Mouse (Mus musculus): ENCODE results near the gene Icam1. TPM values are rescaled to one million over a fixed set of nuclear protein-coding genes. Genes with fewer than 3 reads are reported as not detected.

Gene Icam1
- total and polyA plus RNA-seq, 2 experiments from 2014 or later, result 9.0 to 19.1 TPM

DNA sequence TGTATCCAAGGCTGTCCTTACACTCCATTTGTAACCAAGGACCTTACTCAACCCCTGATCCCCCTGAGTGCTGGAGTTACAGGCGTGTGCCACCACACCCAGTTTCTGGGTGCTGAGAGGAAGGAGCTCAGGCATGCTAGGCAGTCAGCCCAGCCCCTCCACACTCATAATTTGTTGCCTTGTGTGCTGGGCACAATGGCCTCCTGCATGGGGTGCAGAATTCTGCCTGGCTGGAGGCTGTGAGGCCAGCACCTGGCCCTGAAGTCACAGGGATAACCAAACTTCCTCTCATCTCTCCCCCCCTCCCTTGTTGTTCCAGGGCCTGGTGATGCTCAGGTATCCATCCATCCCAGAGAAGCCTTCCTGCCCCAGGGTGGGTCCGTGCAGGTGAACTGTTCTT lies 2.8 kb downstream of the Icam1 start:
- Histone ChIP-seq H3K27me3 (ENCODE audit: control insufficient read depth, insufficient read depth, low read length) (peaks cover 28% of the 10 kb centered on the region), H3K27ac (ENCODE audit: low read depth) (no peak overlapping the region), H3K4me2 (ENCODE audit: low read depth, low read length) (no peak overlapping the region), H3K4me1 (ENCODE audit: control insufficient read depth, insufficient read depth) (no peaks in the 10 kb centered on the region; the same call in 1 of the 2 replicates), H3K36me3 (replicated peaks; ENCODE audit: control insufficient read depth, insufficient read depth, low read length) (no peaks in the 10 kb centered on the region), H3K4me3 (ENCODE audit: low read depth, low read length) (no peak overlapping the region), H3K9me3 (replicated peaks; ENCODE audit: control insufficient read depth, low read length) (no peaks in the 10 kb centered on the region), H3K9ac (replicated peaks; ENCODE audit: low read depth, low read length) (no peak overlapping the region)
- no peak for DNase-seq (ENCODE audit: low spot score)
- ATAC-seq (ENCODE audit: insufficient read depth, low read depth), result no peak
- whole genome bisulfite sequencing, result 63% methylated on average over 2 of the region's 2 CpGs
- TF ChIP-seq EP300 (IDR thresholded peaks at IDR 0.05; ENCODE audit: low read depth) (no peak), CTCF (IDR thresholded peaks at IDR 0.05; ENCODE audit: low read depth) (no peak)

DNA sequence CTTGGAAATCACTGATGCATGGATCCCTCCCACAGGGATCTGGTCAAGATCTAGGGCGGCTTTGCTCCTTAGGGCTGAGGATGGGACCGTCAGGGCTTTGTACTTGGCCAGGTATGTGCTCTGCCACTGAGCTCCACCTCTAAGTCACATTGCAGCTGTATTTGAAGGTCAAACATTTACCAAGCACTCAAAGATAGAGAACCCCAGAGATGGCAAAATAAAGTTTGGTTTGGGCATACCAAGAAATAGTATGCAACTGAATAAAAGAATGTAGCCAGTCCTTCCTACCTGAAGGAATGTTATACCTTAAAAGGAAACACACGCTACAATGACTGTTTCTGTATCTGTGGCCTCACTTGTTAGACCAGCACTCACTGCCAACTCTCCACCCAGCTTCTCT lies 5.6 kb downstream of the Icam1 start:
- Histone ChIP-seq H3K27me3 (ENCODE audit: control insufficient read depth, insufficient read depth, low read length) (peaks cover 13% of the 10 kb centered on the region), H3K4me1 (ENCODE audit: control insufficient read depth, insufficient read depth) (no peaks in the 10 kb centered on the region; the same call in 1 of the 2 replicates), H3K36me3 (replicated peaks; ENCODE audit: control insufficient read depth, insufficient read depth, low read length) (no peaks in the 10 kb centered on the region), H3K4me3 (ENCODE audit: low read depth, low read length) (no peak overlapping the region), H3K9me3 (replicated peaks; ENCODE audit: control insufficient read depth, low read length) (no peaks in the 10 kb centered on the region), H3K9ac (replicated peaks; ENCODE audit: low read depth, low read length) (no peak overlapping the region), H3K27ac (ENCODE audit: low read depth) (no peak overlapping the region), H3K4me2 (ENCODE audit: low read depth, low read length) (no peak overlapping the region)
- DNase-seq (ENCODE audit: low spot score), result no peak
- no peak for ATAC-seq (ENCODE audit: insufficient read depth, low read depth)
- WGBS, result 74% methylated on average over 3 of the region's 3 CpGs
- TF ChIP-seq EP300 (IDR thresholded peaks at IDR 0.05; ENCODE audit: low read depth) (no peak), CTCF (IDR thresholded peaks at IDR 0.05; ENCODE audit: low read depth) (no peak)

DNA sequence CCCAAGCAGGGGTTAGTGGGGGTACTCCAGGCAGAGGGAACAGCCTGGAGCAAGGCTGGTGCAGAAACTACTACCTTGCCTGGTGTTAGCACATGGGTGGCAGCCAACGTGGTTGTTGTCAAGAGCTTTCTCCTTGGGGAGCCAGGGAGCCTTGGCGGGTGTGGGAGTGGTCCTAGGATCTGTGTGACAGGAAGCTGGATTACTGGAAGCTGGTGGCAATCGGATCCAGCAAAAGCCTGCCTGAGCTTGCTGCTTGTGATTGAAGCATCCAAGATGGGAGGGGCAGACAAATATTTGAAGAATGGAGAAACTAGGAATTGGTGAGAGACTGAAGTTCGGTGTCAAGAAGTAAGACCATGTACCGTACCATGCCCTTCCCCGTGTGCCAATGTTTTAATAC lies 6.5 kb downstream of the Icam1 start:
- H3K4me2 ChIP-seq (ENCODE audit: low read depth, low read length), result no peak overlapping the region
- H3K36me3 ChIP-seq (replicated peaks; ENCODE audit: control insufficient read depth, insufficient read depth, low read length), result no peaks in the 10 kb centered on the region
- TF ChIP-seq CTCF (IDR thresholded peaks at IDR 0.05; ENCODE audit: low read depth), result no peak
- no peak for TF ChIP-seq EP300 (IDR thresholded peaks at IDR 0.05; ENCODE audit: low read depth)
- no peak overlapping the region for H3K9ac ChIP-seq (replicated peaks; ENCODE audit: low read depth, low read length)
- H3K27me3 ChIP-seq (ENCODE audit: control insufficient read depth, insufficient read depth, low read length), result peaks cover 6% of the 10 kb centered on the region; the same call in 1 of the 2 replicates
- H3K9me3 ChIP-seq (replicated peaks; ENCODE audit: control insufficient read depth, low read length), result no peaks in the 10 kb centered on the region
- whole genome bisulfite sequencing, result 57% methylated on average over 6 of the region's 6 CpGs
- no peak overlapping the region for H3K27ac ChIP-seq (ENCODE audit: low read depth)
- ATAC-seq (ENCODE audit: insufficient read depth, low read depth) (no peak), DNase-seq (ENCODE audit: low spot score) (no peak)
- no peaks in the 10 kb centered on the region; the same call in 1 of the 2 replicates for H3K4me1 ChIP-seq (ENCODE audit: control insufficient read depth, insufficient read depth)
- no peak overlapping the region for H3K4me3 ChIP-seq (ENCODE audit: low read depth, low read length)

DNA sequence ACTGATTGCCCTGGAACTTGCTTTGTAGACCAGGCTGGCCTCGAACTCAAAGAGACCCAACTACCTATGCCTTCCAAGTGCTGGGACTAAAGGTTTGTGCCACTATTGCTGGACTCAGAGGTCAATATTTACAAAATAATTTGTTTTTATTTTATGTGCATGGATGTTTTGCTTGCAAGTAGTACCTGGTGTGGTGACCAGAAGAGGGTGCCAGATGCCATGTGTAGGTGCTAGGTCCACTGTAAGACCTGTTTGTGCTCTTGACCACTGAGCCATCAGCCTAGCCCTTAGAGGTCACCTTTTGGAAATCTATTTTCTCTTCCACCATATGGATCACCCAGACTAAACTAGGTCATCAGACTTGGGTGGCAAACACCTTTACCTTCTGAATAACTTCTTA lies 6.9 kb downstream of the Icam1 start:
- no peak overlapping the region for H3K27ac ChIP-seq (ENCODE audit: low read depth)
- H3K4me2 ChIP-seq (ENCODE audit: low read depth, low read length), result no peak overlapping the region
- H3K27me3 ChIP-seq (ENCODE audit: control insufficient read depth, insufficient read depth, low read length), result peaks cover 5% of the 10 kb centered on the region; the same call in 1 of the 2 replicates
- no peak for TF ChIP-seq EP300 (IDR thresholded peaks at IDR 0.05; ENCODE audit: low read depth)
- peak; percentile 22; the same call in 1 of the 2 replicates for TF ChIP-seq CTCF (IDR thresholded peaks at IDR 0.05; ENCODE audit: low read depth)
- no peak overlapping the region for H3K4me3 ChIP-seq (ENCODE audit: low read depth, low read length)
- H3K9ac ChIP-seq (replicated peaks; ENCODE audit: low read depth, low read length), result no peak overlapping the region
- no peaks in the 10 kb centered on the region for H3K9me3 ChIP-seq (replicated peaks; ENCODE audit: control insufficient read depth, low read length)
- 0 out of 2 replicates have a peak, but pooled peaks cover under 1% of the 10 kb centered on the region for H3K36me3 ChIP-seq (replicated peaks; ENCODE audit: control insufficient read depth, insufficient read depth, low read length)
- DNase-seq (ENCODE audit: low spot score), result no peak
- 64% methylated on average over 1 of the region's 1 CpGs for WGBS
- H3K4me1 ChIP-seq (ENCODE audit: control insufficient read depth, insufficient read depth), result no peaks in the 10 kb centered on the region
- ATAC-seq (ENCODE audit: insufficient read depth, low read depth), result no peak

- H3K27ac ChIP-seq (ENCODE audit: low read depth), result no peak overlapping the region
- H3K4me3 ChIP-seq (ENCODE audit: low read depth, low read length), result no peak overlapping the region
- H3K9me3 ChIP-seq (replicated peaks; ENCODE audit: control insufficient read depth, low read length), result no peaks in the 10 kb centered on the region
- WGBS, result 66% methylated on average over 19 of the region's 19 CpGs
- 0 out of 2 replicates have a peak, but pooled peaks cover 5% of the 10 kb centered on the region for H3K36me3 ChIP-seq (replicated peaks; ENCODE audit: control insufficient read depth, insufficient read depth, low read length)
- peaks cover 15% of the 10 kb centered on the region for H3K4me1 ChIP-seq (ENCODE audit: control insufficient read depth, insufficient read depth)
- ATAC-seq (ENCODE audit: insufficient read depth, low read depth), result no peak
- TF ChIP-seq EP300 (IDR thresholded peaks at IDR 0.05; ENCODE audit: low read depth), result no peak
- no peak for TF ChIP-seq CTCF (IDR thresholded peaks at IDR 0.05; ENCODE audit: low read depth)
- no peak overlapping the region for H3K4me2 ChIP-seq (ENCODE audit: low read depth, low read length)
- H3K27me3 ChIP-seq (ENCODE audit: control insufficient read depth, insufficient read depth, low read length), result peaks cover 11% of the 10 kb centered on the region; the same call in 1 of the 2 replicates
- DNase-seq (ENCODE audit: low spot score), result no peak
- H3K9ac ChIP-seq (replicated peaks; ENCODE audit: low read depth, low read length), result no peak overlapping the region
Observed at GRCm38 (mm10) chr9:21025258-21025810, 9.5 kb downstream of the Icam1 start.

DNA sequence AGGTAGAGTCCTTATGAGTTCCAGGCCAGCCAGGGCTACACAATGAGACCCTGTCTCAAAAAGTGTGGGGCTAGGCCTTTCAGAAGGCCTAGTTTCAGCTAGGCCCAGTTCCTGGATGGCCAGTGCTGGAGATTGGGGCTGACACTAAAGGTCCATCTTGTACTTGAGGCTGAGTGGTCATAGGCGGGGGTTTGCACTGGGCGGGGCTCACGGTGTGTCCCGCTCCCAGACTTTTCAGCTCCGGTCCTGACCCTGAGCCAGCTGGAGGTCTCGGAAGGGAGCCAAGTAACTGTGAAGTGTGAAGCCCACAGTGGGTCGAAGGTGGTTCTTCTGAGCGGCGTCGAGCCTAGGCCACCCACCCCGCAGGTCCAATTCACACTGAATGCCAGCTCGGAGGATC lies 11.1 kb downstream of the Icam1 start:
- ATAC-seq (ENCODE audit: insufficient read depth, low read depth) (no peak), DNase-seq (ENCODE audit: low spot score) (no peak)
- H3K27ac ChIP-seq (ENCODE audit: low read depth), result no peak overlapping the region
- H3K27me3 ChIP-seq (ENCODE audit: control insufficient read depth, insufficient read depth, low read length), result peaks cover 13% of the 10 kb centered on the region
- H3K9ac ChIP-seq (replicated peaks; ENCODE audit: low read depth, low read length), result no peak overlapping the region
- no peak for TF ChIP-seq CTCF (IDR thresholded peaks at IDR 0.05; ENCODE audit: low read depth)
- no peak for TF ChIP-seq EP300 (IDR thresholded peaks at IDR 0.05; ENCODE audit: low read depth)
- 0 out of 2 replicates have a peak, but pooled peaks cover 5% of the 10 kb centered on the region for H3K36me3 ChIP-seq (replicated peaks; ENCODE audit: control insufficient read depth, insufficient read depth, low read length)
- H3K4me3 ChIP-seq (ENCODE audit: low read depth, low read length), result no peak overlapping the region
- no peaks in the 10 kb centered on the region for H3K9me3 ChIP-seq (replicated peaks; ENCODE audit: control insufficient read depth, low read length)
- peaks cover 23% of the 10 kb centered on the region for H3K4me1 ChIP-seq (ENCODE audit: control insufficient read depth, insufficient read depth)
- WGBS, result 80% methylated on average over 12 of the region's 12 CpGs
- no peak overlapping the region for H3K4me2 ChIP-seq (ENCODE audit: low read depth, low read length)

Measured in heart, postnatal 0 days (tissue).